Mouse (Mus musculus): ENCODE data around the gene Rprd1b.
A peak's percentile ranks its signal among the peaks of the same experiment; 100 is the strongest.

- TF ChIP-seq CTCF (conservative IDR thresholded peaks at IDR 0.05; ENCODE audit: insufficient read depth, insufficient read length, low read depth, low read length) = peak; percentile 52
- no peak for TF ChIP-seq POLR2A (IDR thresholded peaks at IDR 0.05; ENCODE audit: low read depth, low read length)
Measured at GRCm38 (mm10) chr2:157989946-157990345, 38.4 kb upstream of the Rprd1b start.

Measured in kidney, adult 2 months (tissue).